Mouse (Mus musculus) lung, postnatal 0 days (tissue): ENCODE data around the gene Cdc42ep4. TPM values are rescaled to one million over a fixed set of nuclear protein-coding genes. Genes with fewer than 3 reads are reported as not detected.
A peak's percentile ranks its signal among the peaks of the same experiment; 100 is the strongest.

Source experiments
- ATAC-seq: fragments of 200-750 bp; cut with Nextera tagmentation; 2 replicates; pipeline ENCODE4 v1.8.0; 2017; ENCODE audit warnings: moderate library complexity
- DNase-seq: peaks from one replicate; pipeline ENCODE4 v3.0.0-alpha.2; 2016; ENCODE audit warnings: low spot score
- H3K27ac ChIP-seq: fragments of 300-500 bp; sonication (generic); 2 replicates; pipeline ENCODE4 v1.5.1; 2014; ENCODE audit warnings: antibody characterized with exemption, mild to moderate bottlenecking, low read length, mixed read lengths
- H3K27me3 ChIP-seq: fragments of 300-500 bp; sonication (generic); replicated peaks from 2 replicates; pipeline ENCODE4 v1.6.1; 2014; ENCODE audit warnings: low read length, mixed read lengths; ENCODE audit not compliant: insufficient read depth
- H3K36me3 ChIP-seq: fragments of 300-500 bp; sonication (generic); 2 replicates; pipeline ENCODE4 v1.6.1; 2014; ENCODE audit warnings: low read length, mixed read lengths; ENCODE audit not compliant: insufficient read depth
- H3K4me1 ChIP-seq: fragments of 300-500 bp; sonication (generic); 2 replicates; pipeline ENCODE4 v1.6.1; 2014; ENCODE audit warnings: antibody characterized with exemption, low read depth, low read length, mixed read lengths; ENCODE audit not compliant: insufficient read depth
- H3K4me2 ChIP-seq: fragments of 300-500 bp; sonication (generic); replicated peaks from 2 replicates; pipeline ENCODE4 v1.6.1; 2014; ENCODE audit warnings: low read depth, mild to moderate bottlenecking, low read length, moderate library complexity, mixed read lengths
- H3K4me3 ChIP-seq: fragments of 300-500 bp; sonication (generic); 2 replicates; pipeline ENCODE4 v1.5.1; 2014; ENCODE audit warnings: low read depth, low read length
- H3K9ac ChIP-seq: fragments of 300-500 bp; sonication (generic); replicated peaks from 2 replicates; pipeline ENCODE4 v1.6.1; 2014; ENCODE audit warnings: low read depth, mild to moderate bottlenecking
- H3K9me3 ChIP-seq: fragments of 300-500 bp; sonication (generic); 2 replicates; pipeline ENCODE4 v1.6.1; 2016; ENCODE audit warnings: low read length, mixed read lengths
- CTCF ChIP-seq: IDR thresholded peaks from 2 replicates; pipeline ENCODE4 v1.5.1; 2016; ENCODE audit warnings: antibody characterized with exemption, mild to moderate bottlenecking
- EP300 ChIP-seq: IDR thresholded peaks from 2 replicates; pipeline ENCODE4 v1.6.1; 2016; ENCODE audit warnings: antibody characterized with exemption, mild to moderate bottlenecking, control low read depth
- WGBS: fragments of 180-500 bp; shearing (Covaris S2); extraction: QIAGEN DNeasy Blood & Tissue Kit; methylation state at CpG from one replicate; pipeline ENCODE4 v1.1.7; 2014; 5-methylcytosine and 5-hydroxymethylcytosine counted together
- polyA plus RNA-seq: library from polyadenylated mRNA; unstranded; fragments of >200 nt; fragmentation: Nextera tagmentation; extraction: Ambion mirVana; gene quantifications from 2 replicates; pipeline ENCODE4 v1.2.1, GENCODE M21; 2015

Cdc42ep4 gene
- polyA plus RNA-seq, 1 experiment from 2014 or later, result 116 TPM

- H3K9ac ChIP-seq, result peak within 1 kb of the TSS; percentile 24
- H3K27me3 ChIP-seq, result no peaks in the 10 kb centered on the region
- H3K4me2 ChIP-seq, result no peak within 1 kb of the TSS
- no peak within 1 kb of the TSS for H3K4me3 ChIP-seq
- H3K27ac ChIP-seq, result peak within 1 kb of the TSS; percentile 70
- H3K36me3 ChIP-seq, result no peaks in the 10 kb centered on the region
- TF ChIP-seq CTCF (no peak), EP300 (no peak)
- WGBS, result 15% methylated on average over 11 of the region's 11 CpGs
- peak; percentile 49 for DNase-seq
- H3K9me3 ChIP-seq, result no peaks in the 10 kb centered on the region
- H3K4me1 ChIP-seq, result peaks cover 8% of the 10 kb centered on the region; the same call in 1 of the 2 replicates
- peak; percentile 65 for ATAC-seq
Observed at GRCm38 (mm10) chr11:113709731-113710256, 41.9 kb downstream of the Cdc42ep4 start, which contains the start of gene Cpsf4l. Gene Cpsf4l (minus strand): TSS chr11:113710017.

- Histone ChIP-seq H3K9ac (no peak overlapping the region), H3K27me3 (no peaks in the 10 kb centered on the region), H3K27ac (no peak overlapping the region), H3K4me1 (peaks cover 8% of the 10 kb centered on the region; the same call in 1 of the 2 replicates), H3K36me3 (no peaks in the 10 kb centered on the region), H3K9me3 (no peaks in the 10 kb centered on the region), H3K4me3 (no peak overlapping the region), H3K4me2 (no peak overlapping the region)
- ATAC-seq (no peak), DNase-seq (no peak)
- WGBS, result 44% methylated on average over 15 of the region's 15 CpGs
- TF ChIP-seq CTCF, result no peak
- TF ChIP-seq EP300, result no peak
Observed at GRCm38 (mm10) chr11:113709272-113709671, 42.4 kb downstream of the Cdc42ep4 start.

- no peak for TF ChIP-seq EP300
- no peak for TF ChIP-seq CTCF
- no peak overlapping the region for H3K9ac ChIP-seq
- no peaks in the 10 kb centered on the region for H3K36me3 ChIP-seq
- no peak overlapping the region for H3K27ac ChIP-seq
- peaks cover 11% of the 10 kb centered on the region; the same call in 1 of the 2 replicates for H3K4me1 ChIP-seq
- no peaks in the 10 kb centered on the region for H3K27me3 ChIP-seq
- DNase-seq (no peak), ATAC-seq (no peak)
- H3K4me2 ChIP-seq, result no peak overlapping the region
- H3K4me3 ChIP-seq, result no peak overlapping the region
- WGBS, result 73% methylated on average over 19 of the region's 19 CpGs
- H3K9me3 ChIP-seq, result no peaks in the 10 kb centered on the region
Observed at GRCm38 (mm10) chr11:113708629-113709213, 43.0 kb downstream of the Cdc42ep4 start.

GRCm38 (mm10) chr11:113705966-113706652 is 45.6 kb downstream of the Cdc42ep4 start:
- H3K4me3 ChIP-seq, result no peak overlapping the region
- H3K27ac ChIP-seq, result no peak overlapping the region
- no peaks in the 10 kb centered on the region for H3K27me3 ChIP-seq
- no peaks in the 10 kb centered on the region for H3K36me3 ChIP-seq
- no peak overlapping the region for H3K4me2 ChIP-seq
- peaks cover 11% of the 10 kb centered on the region; the same call in 1 of the 2 replicates for H3K4me1 ChIP-seq
- no peak for ATAC-seq
- DNase-seq, result no peak
- no peaks in the 10 kb centered on the region for H3K9me3 ChIP-seq
- no peak overlapping the region for H3K9ac ChIP-seq
- no peak for TF ChIP-seq EP300
- TF ChIP-seq CTCF, result no peak
- WGBS, result 58% methylated on average over 15 of the region's 15 CpGs

- Histone ChIP-seq H3K4me3 (no peak overlapping the region), H3K9ac (no peak overlapping the region), H3K4me2 (no peak overlapping the region), H3K27ac (no peak overlapping the region), H3K36me3 (no peaks in the 10 kb centered on the region), H3K9me3 (no peaks in the 10 kb centered on the region), H3K27me3 (no peaks in the 10 kb centered on the region), H3K4me1 (peaks cover 3% of the 10 kb centered on the region; the same call in 1 of the 2 replicates)
- WGBS, result 22% methylated on average over 5 of the region's 5 CpGs
- ATAC-seq, result peak; percentile 76
- DNase-seq, result peak; percentile 83
- no peak for TF ChIP-seq EP300
- peak; percentile 100 for TF ChIP-seq CTCF
Observed at GRCm38 (mm10) chr11:113703758-113704157, 47.9 kb downstream of the Cdc42ep4 start.

GRCm38 (mm10) chr11:113699643-113700042 is 52.0 kb downstream of the Cdc42ep4 start:
- TF ChIP-seq CTCF (no peak), EP300 (no peak)
- WGBS, result 73% methylated on average over 7 of the region's 7 CpGs
- peaks cover 3% of the 10 kb centered on the region; the same call in 1 of the 2 replicates for H3K4me1 ChIP-seq
- no peak overlapping the region for H3K4me2 ChIP-seq
- no peaks in the 10 kb centered on the region for H3K27me3 ChIP-seq
- no peak for DNase-seq
- no peaks in the 10 kb centered on the region for H3K9me3 ChIP-seq
- H3K9ac ChIP-seq, result no peak overlapping the region
- ATAC-seq, result no peak
- H3K36me3 ChIP-seq, result no peaks in the 10 kb centered on the region
- no peak overlapping the region for H3K27ac ChIP-seq
- H3K4me3 ChIP-seq, result no peak overlapping the region
